Mouse (Mus musculus) B cell, adult 67 days (primary cell): ENCODE data around the gene Diaph2. TPM values are rescaled to one million over a fixed set of nuclear protein-coding genes. Genes with fewer than 3 reads are reported as not detected.

Source experiments
- total RNA-seq, 2 experiments: library from RNA; stranded (reverse); gene quantifications; 4 replicates each; pipeline ENCODE4 v1.2.4; 2023

The Diaph2 gene
- 10 to 100 TPM; 17.9 to 21.2 TPM for total RNA-seq

DNA sequence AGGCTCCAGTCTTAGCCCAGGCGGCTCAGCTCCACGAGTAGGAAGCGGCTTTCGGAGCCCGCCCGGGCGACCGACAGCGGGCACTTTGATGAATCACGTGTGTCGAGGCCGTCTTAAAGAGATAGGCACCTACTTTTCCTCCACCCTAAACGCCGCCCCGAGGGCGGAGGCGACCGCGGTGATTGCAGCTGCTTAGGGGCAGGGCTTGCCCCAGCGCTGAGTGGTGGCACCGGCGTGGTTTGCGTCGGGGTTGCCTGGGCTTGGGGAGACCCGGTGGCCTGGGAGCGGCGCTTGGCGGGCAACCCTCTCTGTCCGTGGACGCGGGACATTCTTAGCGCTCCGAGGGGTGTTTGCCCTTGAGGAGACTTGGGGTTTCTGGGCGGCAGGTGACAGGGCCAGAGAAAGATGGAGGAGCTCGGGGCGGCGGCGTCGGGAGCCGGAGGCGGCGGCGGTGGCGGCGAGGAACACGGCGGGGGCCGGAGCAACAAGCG, at the start of gene Diaph2:
Gene Diaph2 (plus strand): TSS at position 172 of the 491 bp plus-strand sequence.

